Mouse (Mus musculus): ENCODE results near the gene Ccdc85c. TPM values are rescaled to one million over a fixed set of nuclear protein-coding genes. Genes with fewer than 3 reads are reported as not detected.
A peak's percentile ranks its signal among the peaks of the same experiment; 100 is the strongest.

The Ccdc85c gene
- polyA plus RNA-seq, 2 experiments: 6.1 to 9.9 TPM

DNA sequence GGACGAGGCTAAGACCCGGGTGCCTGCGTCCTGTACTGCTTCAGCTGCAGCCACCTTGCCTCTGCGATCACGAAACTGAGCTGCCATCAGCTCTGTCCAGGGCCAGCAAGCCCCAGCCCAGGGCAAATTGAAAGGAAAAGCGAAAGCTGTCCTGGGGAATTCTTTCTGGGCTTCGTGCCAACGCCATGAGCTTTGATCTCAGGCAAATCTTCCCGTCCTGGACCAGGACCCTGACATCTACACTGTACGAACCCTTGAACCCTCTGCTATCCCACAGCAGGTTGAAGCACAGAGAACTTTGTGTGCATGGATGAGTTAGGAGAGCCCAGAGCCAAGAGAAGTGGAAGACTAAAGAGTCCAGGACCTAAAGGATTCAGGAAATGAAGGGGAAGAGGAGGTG is 25.7 kb downstream of the Ccdc85c start:
- no peak overlapping the region for H3K27ac ChIP-seq (replicated peaks; ENCODE audit: low read depth, low read length)
- no peaks in the 10 kb centered on the region for H3K27me3 ChIP-seq (ENCODE audit: control insufficient read depth, insufficient read depth, low read length)
- DNase-seq (ENCODE audit: low spot score) (peak; percentile 33), ATAC-seq (ENCODE audit: low FRiP score, low read depth) (no peak)
- no peak overlapping the region for H3K9ac ChIP-seq (ENCODE audit: low read depth, low read length, severe bottlenecking)
- no peak for TF ChIP-seq POLR2A (IDR thresholded peaks at IDR 0.05; ENCODE audit: borderline replicate concordance, extremely low read depth, insufficient read depth, insufficient read length)
- 53% methylated on average over 10 of the region's 10 CpGs for WGBS
- H3K4me1 ChIP-seq (ENCODE audit: control insufficient read depth, insufficient read depth, low read length): peaks cover 31% of the 10 kb centered on the region
- H3K4me2 ChIP-seq (replicated peaks; ENCODE audit: low read depth, low read length, severe bottlenecking): no peak overlapping the region
- H3K4me3 ChIP-seq (replicated peaks; ENCODE audit: low read length): no peak overlapping the region
- no peaks in the 10 kb centered on the region; the same call in 1 of the 2 replicates for H3K36me3 ChIP-seq (ENCODE audit: control insufficient read depth, insufficient read depth, low read length)
- H3K9me3 ChIP-seq (ENCODE audit: control insufficient read depth, low read length): no peaks in the 10 kb centered on the region

DNA sequence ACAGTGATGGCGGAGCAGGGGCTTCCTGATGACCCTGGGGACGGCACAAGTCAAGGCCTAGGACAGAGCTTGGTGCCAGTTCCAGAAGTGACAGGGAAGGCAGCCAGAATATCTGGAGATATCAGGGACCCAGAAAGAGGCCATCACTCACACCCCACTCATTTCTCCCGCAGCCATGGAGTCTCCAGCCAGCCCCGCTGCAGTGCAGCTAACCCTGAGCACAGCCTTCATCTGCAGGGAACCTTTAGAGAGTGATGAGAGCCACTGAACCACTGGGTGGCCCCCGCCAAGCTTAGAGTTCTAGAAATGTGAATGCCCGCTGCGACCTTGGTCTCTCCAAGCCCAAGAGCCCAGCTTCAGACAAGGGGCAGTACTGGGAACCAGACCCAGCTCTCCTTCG is 26.2 kb downstream of the Ccdc85c start:
- Histone ChIP-seq H3K9ac (ENCODE audit: low read depth, low read length, severe bottlenecking) (no peak overlapping the region), H3K9me3 (ENCODE audit: control insufficient read depth, low read length) (no peaks in the 10 kb centered on the region), H3K27ac (replicated peaks; ENCODE audit: low read depth, low read length) (no peak overlapping the region), H3K4me2 (replicated peaks; ENCODE audit: low read depth, low read length, severe bottlenecking) (no peak overlapping the region), H3K27me3 (ENCODE audit: control insufficient read depth, insufficient read depth, low read length) (no peaks in the 10 kb centered on the region), H3K36me3 (ENCODE audit: control insufficient read depth, insufficient read depth, low read length) (no peaks in the 10 kb centered on the region; the same call in 1 of the 2 replicates), H3K4me1 (ENCODE audit: control insufficient read depth, insufficient read depth, low read length) (peaks cover 34% of the 10 kb centered on the region), H3K4me3 (replicated peaks; ENCODE audit: low read length) (no peak overlapping the region)
- ATAC-seq (ENCODE audit: low FRiP score, low read depth) (no peak), DNase-seq (ENCODE audit: low spot score) (no peak)
- 94% methylated on average over 7 of the region's 8 CpGs for WGBS
- TF ChIP-seq POLR2A (IDR thresholded peaks at IDR 0.05; ENCODE audit: borderline replicate concordance, extremely low read depth, insufficient read depth, insufficient read length): no peak

DNA sequence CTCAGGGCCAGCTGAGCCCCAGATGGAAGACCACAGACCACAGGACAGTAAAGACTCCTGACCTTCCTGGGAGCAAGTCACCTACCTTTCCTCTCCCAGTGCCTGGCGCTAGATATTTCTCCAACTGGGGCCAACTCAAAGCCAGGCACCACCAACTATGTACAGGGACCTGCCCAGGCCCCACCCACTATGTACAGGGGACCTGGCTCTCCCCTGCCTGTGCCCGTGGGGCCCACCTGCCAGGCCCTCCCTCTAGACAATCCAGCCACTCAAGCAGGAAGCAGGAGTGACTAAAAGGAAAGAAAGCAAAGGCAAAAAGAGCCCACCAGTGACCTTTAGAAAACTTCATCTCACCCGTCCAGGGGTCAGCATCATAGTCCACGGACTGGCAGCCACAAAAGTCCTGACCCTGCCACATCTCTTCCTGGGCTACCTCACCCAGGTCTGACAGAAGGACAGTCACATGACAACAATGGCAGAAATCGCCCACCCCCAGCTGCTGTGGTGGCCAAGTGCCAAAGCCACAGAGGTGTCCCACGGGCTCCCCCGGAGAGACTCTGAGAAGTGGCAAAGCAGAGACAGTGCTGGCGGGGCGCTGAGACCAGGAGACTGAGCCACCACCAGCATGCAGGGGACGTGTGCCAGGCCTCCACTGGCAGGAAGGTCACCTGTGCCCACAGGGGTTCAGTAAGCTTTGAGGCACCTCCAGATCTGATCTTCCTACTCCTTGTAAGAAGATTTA is 28.3 kb downstream of the Ccdc85c start:
- DNase-seq (ENCODE audit: low spot score) (no peak), ATAC-seq (ENCODE audit: low FRiP score, low read depth) (no peak)
- TF ChIP-seq POLR2A (IDR thresholded peaks at IDR 0.05; ENCODE audit: borderline replicate concordance, extremely low read depth, insufficient read depth, insufficient read length): no peak
- Histone ChIP-seq H3K4me3 (replicated peaks; ENCODE audit: low read length) (no peak overlapping the region), H3K4me2 (replicated peaks; ENCODE audit: low read depth, low read length, severe bottlenecking) (no peak overlapping the region), H3K9ac (ENCODE audit: low read depth, low read length, severe bottlenecking) (no peak overlapping the region), H3K4me1 (ENCODE audit: control insufficient read depth, insufficient read depth, low read length) (peaks cover 28% of the 10 kb centered on the region), H3K36me3 (ENCODE audit: control insufficient read depth, insufficient read depth, low read length) (no peaks in the 10 kb centered on the region; the same call in 1 of the 2 replicates), H3K27ac (replicated peaks; ENCODE audit: low read depth, low read length) (no peak overlapping the region), H3K27me3 (ENCODE audit: control insufficient read depth, insufficient read depth, low read length) (no peaks in the 10 kb centered on the region), H3K9me3 (ENCODE audit: control insufficient read depth, low read length) (no peaks in the 10 kb centered on the region)
- 72% methylated on average over 10 of the region's 10 CpGs for WGBS

DNA sequence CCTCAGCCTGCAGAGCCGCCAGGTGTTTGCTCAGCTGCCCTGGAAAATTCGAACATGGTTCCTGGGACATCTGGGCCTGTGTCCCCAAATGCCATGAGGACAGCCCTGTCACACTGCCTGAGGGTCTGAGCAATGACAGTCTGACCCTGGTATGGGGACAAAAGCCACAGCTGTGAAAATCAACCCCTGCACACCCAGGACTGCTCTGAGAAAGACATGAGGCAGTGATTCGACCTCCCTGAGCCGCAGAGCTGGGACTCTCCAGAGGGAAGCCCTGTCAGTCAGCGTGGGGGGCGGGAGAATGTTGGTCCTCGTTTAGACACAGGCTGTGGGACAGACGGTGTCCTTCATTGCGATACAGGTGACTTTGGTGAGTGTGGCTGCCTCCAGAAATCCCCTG is 29.6 kb downstream of the Ccdc85c start:
- Histone ChIP-seq H3K27ac (replicated peaks; ENCODE audit: low read depth, low read length) (no peak overlapping the region), H3K27me3 (ENCODE audit: control insufficient read depth, insufficient read depth, low read length) (no peaks in the 10 kb centered on the region), H3K4me2 (replicated peaks; ENCODE audit: low read depth, low read length, severe bottlenecking) (no peak overlapping the region), H3K4me3 (replicated peaks; ENCODE audit: low read length) (no peak overlapping the region), H3K36me3 (ENCODE audit: control insufficient read depth, insufficient read depth, low read length) (no peaks in the 10 kb centered on the region; the same call in 1 of the 2 replicates), H3K4me1 (ENCODE audit: control insufficient read depth, insufficient read depth, low read length) (peaks cover 39% of the 10 kb centered on the region), H3K9me3 (ENCODE audit: control insufficient read depth, low read length) (no peaks in the 10 kb centered on the region), H3K9ac (ENCODE audit: low read depth, low read length, severe bottlenecking) (no peak overlapping the region)
- 0 out of 2 replicates have a peak, but pooled peaks have one; percentile 4 for ATAC-seq (ENCODE audit: low FRiP score, low read depth)
- 46% methylated on average over 9 of the region's 9 CpGs for WGBS
- DNase-seq (ENCODE audit: low spot score): no peak
- no peak for TF ChIP-seq POLR2A (IDR thresholded peaks at IDR 0.05; ENCODE audit: borderline replicate concordance, extremely low read depth, insufficient read depth, insufficient read length)

DNA sequence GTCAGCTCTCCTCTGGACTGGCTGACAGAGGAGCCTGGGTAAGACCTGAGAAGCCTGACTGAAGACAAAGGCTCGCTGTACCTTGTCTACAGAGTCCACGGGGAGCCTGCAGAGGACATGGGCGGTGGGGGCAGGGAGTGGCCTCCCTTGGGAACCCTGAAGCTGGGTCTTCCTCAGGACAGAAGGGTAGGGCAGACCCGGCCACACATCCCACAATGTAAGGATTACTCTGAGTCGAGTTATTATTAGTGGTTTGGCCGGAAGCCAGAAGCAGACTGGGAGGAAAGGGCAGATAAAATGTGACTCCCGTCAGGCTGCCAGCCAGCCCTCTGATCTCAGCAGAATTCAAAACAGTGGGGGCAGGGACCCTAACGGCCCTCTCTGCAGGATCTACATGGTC is 30.4 kb downstream of the Ccdc85c start:
- peaks cover 43% of the 10 kb centered on the region for H3K4me1 ChIP-seq (ENCODE audit: control insufficient read depth, insufficient read depth, low read length)
- H3K4me2 ChIP-seq (replicated peaks; ENCODE audit: low read depth, low read length, severe bottlenecking): no peak overlapping the region
- 0 out of 2 replicates have a peak, but pooled peaks have one; percentile 37 for ATAC-seq (ENCODE audit: low FRiP score, low read depth)
- no peak for TF ChIP-seq POLR2A (IDR thresholded peaks at IDR 0.05; ENCODE audit: borderline replicate concordance, extremely low read depth, insufficient read depth, insufficient read length)
- H3K4me3 ChIP-seq (replicated peaks; ENCODE audit: low read length): no peak overlapping the region
- no peaks in the 10 kb centered on the region for H3K9me3 ChIP-seq (ENCODE audit: control insufficient read depth, low read length)
- H3K27ac ChIP-seq (replicated peaks; ENCODE audit: low read depth, low read length): no peak overlapping the region
- DNase-seq (ENCODE audit: low spot score): peak; percentile 68
- no peaks in the 10 kb centered on the region; the same call in 1 of the 2 replicates for H3K36me3 ChIP-seq (ENCODE audit: control insufficient read depth, insufficient read depth, low read length)
- H3K9ac ChIP-seq (ENCODE audit: low read depth, low read length, severe bottlenecking): no peak overlapping the region
- H3K27me3 ChIP-seq (ENCODE audit: control insufficient read depth, insufficient read depth, low read length): no peaks in the 10 kb centered on the region
- WGBS: 10% methylated on average over 8 of the region's 8 CpGs

All from limb, embryonic 14.5 days (tissue).